Mouse (Mus musculus) duodenum, adult 2 months (tissue): Measurements from ENCODE around the gene Cpz. TPM values are rescaled to one million over a fixed set of nuclear protein-coding genes. Genes with fewer than 3 reads are reported as not detected.

Source experiments
- polyA plus RNA-seq: library from polyadenylated mRNA; depleted of rRNA; stranded (reverse); fragments of >200 nt; gene quantifications from 2 replicates; pipeline ENCODE4 v1.2.3, GENCODE M21; 2012; ENCODE audit warnings: low replicate concordance; rRNA removed

Gene Cpz
- polyA plus RNA-seq: 1.3 and 1.8 TPM in 2 replicates

DNA sequence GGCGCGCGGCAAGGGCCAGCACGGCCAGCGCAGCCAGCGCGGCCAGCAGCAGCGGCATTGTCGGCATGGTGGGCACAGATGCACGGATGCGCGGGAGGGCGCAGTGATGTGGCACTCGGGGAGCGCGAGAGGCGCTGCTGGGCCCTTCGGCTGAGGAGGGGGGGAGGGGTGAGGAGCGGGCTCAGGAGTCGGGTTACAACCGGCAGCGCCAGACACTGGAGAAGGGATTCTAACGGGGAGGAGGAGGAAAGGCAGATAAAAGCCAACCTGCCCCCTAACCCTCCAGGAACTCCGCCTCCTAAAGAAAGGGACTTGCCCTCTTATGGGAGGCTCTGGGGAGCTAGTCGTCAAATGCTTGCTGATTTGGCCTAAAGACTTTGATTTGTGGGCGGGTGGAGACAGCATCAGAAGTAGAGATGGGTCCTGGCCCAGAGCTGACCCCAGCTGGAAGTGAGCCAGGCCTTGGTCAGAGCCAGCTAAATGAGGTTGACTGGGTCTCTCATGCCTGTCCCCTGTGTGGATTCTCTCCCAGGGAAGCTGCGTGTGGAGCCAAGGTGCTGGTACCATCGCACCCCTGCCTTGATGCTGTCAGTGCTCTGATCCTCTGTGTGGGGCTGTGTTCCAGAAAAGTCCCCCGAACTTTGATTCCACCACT lies at the start of gene Cpz:
Gene Cpz, minus strand, starts transcription at position 230 of the 655 bp plus-strand sequence.

GRCm38 (mm10) chr5:35574653-35575599 lies 49.4 kb upstream of the Cpz start, which contains the start of gene Trmt44:
Gene Trmt44, minus strand, starts transcription at chr5:35575070.

Other genes starting within 250 kb of the Cpz start
- gene Adra2c, start 247.4 kb downstream of the Cpz start, polyA plus RNA-seq: 0.79 and 2.5 TPM in 2 replicates
- not detected in 2 replicates for gene Hmx1, start 136.6 kb downstream of the Cpz start, polyA plus RNA-seq
- gene Trmt44, start 49.4 kb upstream of the Cpz start, polyA plus RNA-seq: 2.8 and 3.1 TPM in 2 replicates
- gene Acox3, start 57.3 kb upstream of the Cpz start, polyA plus RNA-seq: 32.5 and 33.7 TPM in 2 replicates
- gene Htra3, start 154.1 kb upstream of the Cpz start, polyA plus RNA-seq: 53.2 and 92.0 TPM in 2 replicates
- gene Sh3tc1, start 214.3 kb upstream of the Cpz start, polyA plus RNA-seq: 4.7 and 6.3 TPM in 2 replicates
- 4.1 and 9.2 TPM in 2 replicates for gene Ablim2, start 232.2 kb upstream of the Cpz start, polyA plus RNA-seq